Mouse (Mus musculus) stomach, embryonic 14.5 days (tissue): ENCODE results near the gene Hipk3. TPM values are rescaled to one million over a fixed set of nuclear protein-coding genes. Genes with fewer than 3 reads are reported as not detected.

Experiments used
- ATAC-seq: fragments of 200-750 bp; cut with Nextera tagmentation; 2 replicates; pipeline ENCODE4 v1.8.0; 2017; ENCODE audit warnings: low read depth, moderate TSS enrichment; ENCODE audit not compliant: insufficient number of reproducible peaks, insufficient read depth, low FRiP score
- H3K27ac ChIP-seq: fragments of 300-500 bp; sonication (generic); 2 replicates; pipeline ENCODE4 v1.5.1; 2014; ENCODE audit warnings: mild to moderate bottlenecking, low read length, moderate library complexity, mixed read lengths
- H3K27me3 ChIP-seq: fragments of 300-500 bp; sonication (generic); 2 replicates; pipeline ENCODE4 v1.6.1; 2014; ENCODE audit warnings: low read length, control low read depth, mixed read lengths; ENCODE audit not compliant: control insufficient read depth, insufficient read depth
- H3K36me3 ChIP-seq: fragments of 300-500 bp; sonication (generic); 2 replicates; pipeline ENCODE4 v1.6.1; 2014; ENCODE audit warnings: mild to moderate bottlenecking, control low read depth, low read length, moderate library complexity, mixed read lengths; ENCODE audit not compliant: control insufficient read depth, insufficient read depth
- H3K4me1 ChIP-seq: fragments of 300-500 bp; sonication (generic); 2 replicates; pipeline ENCODE4 v1.6.1; 2014; ENCODE audit warnings: low read length, control low read depth, mixed read lengths; ENCODE audit not compliant: control insufficient read depth, insufficient read depth
- H3K4me2 ChIP-seq: fragments of 300-500 bp; sonication (generic); replicated peaks from 2 replicates; pipeline ENCODE4 v1.6.1; 2014; ENCODE audit warnings: low read depth, low read length, control low read depth
- H3K4me3 ChIP-seq: fragments of 300-500 bp; sonication (generic); 2 replicates; pipeline ENCODE4 v1.5.1; 2014; ENCODE audit warnings: low read depth, low read length, control low read depth
- H3K9ac ChIP-seq: fragments of 300-500 bp; sonication (generic); replicated peaks from 2 replicates; pipeline ENCODE4 v1.6.1; 2014; ENCODE audit warnings: low read depth, mild to moderate bottlenecking, control low read depth, low read length, moderate library complexity, mixed read lengths
- H3K9me3 ChIP-seq: fragments of 300-500 bp; sonication (generic); 2 replicates; pipeline ENCODE4 v1.6.1; 2016; ENCODE audit warnings: low read depth, low read length, control low read depth; ENCODE audit not compliant: control insufficient read depth
- WGBS: fragments of 180-500 bp; shearing (Covaris S2); extraction: QIAGEN DNeasy Blood & Tissue Kit; methylation state at CpG from one replicate; pipeline ENCODE4 v1.1.7; 2014; 5-methylcytosine and 5-hydroxymethylcytosine counted together
- polyA plus RNA-seq: library from polyadenylated mRNA; unstranded; fragments of >200 nt; fragmentation: Nextera tagmentation; extraction: Ambion mirVana; gene quantifications from 2 replicates; pipeline ENCODE4 v1.2.1, GENCODE M21; 2014

The Hipk3 gene
- polyA plus RNA-seq, 1 experiment from 2014 or later = 23.9 TPM

DNA sequence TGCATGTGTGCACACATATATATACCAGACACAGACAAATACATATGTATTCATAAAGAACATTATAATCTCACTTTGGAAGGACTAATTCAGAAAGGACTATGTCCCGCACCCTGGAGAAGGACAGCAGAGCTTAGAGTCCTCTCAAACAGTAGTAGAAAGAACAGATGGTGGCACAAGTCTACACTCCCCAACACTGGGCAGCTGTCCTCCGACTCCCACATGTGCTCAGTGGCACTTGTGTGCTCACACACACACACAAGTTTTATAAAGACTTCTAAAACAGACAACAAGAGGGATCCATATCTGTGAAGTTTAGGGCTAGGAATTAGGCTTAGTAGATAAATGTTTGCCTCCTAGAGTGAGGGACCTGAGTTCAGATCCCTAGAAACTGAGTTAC lies 6.8 kb upstream of the Hipk3 start:
- Histone ChIP-seq H3K9me3 (no peaks in the 10 kb centered on the region), H3K27ac (no peak overlapping the region), H3K4me2 (no peak overlapping the region), H3K36me3 (no peaks in the 10 kb centered on the region), H3K4me1 (peaks cover 16% of the 10 kb centered on the region), H3K4me3 (no peak overlapping the region), H3K27me3 (no peaks in the 10 kb centered on the region), H3K9ac (no peak overlapping the region)
- no peak for ATAC-seq
- WGBS = 92% methylated on average over 2 of the region's 2 CpGs

DNA sequence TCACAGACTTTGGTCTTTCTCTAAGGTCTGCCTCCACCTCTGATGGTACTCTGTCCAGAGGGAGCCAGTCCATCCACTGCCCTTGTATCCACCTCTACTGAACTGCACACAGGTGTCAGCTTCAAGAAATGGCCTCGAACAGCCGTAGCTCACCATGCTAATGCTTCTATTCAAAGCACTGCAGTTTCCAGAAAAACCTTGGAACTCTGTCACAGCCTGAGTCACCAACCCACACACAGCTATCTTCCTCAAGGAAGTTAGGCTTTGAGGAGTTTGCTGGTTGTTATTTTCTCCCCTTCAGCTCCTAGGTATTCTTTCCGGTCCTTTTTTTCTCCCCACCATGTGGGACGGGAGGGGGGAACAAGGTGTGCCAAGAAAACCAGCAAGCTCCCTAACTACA lies 3.5 kb upstream of the Hipk3 start:
- Histone ChIP-seq H3K9ac (no peak overlapping the region), H3K4me1 (peaks cover 21% of the 10 kb centered on the region), H3K4me3 (no peak overlapping the region), H3K4me2 (peak overlapping the region; percentile 22), H3K9me3 (no peaks in the 10 kb centered on the region), H3K36me3 (no peaks in the 10 kb centered on the region), H3K27me3 (no peaks in the 10 kb centered on the region), H3K27ac (peak overlapping the region; percentile 80)
- no peak for ATAC-seq
- 27% methylated on average over 4 of the region's 4 CpGs for WGBS

DNA sequence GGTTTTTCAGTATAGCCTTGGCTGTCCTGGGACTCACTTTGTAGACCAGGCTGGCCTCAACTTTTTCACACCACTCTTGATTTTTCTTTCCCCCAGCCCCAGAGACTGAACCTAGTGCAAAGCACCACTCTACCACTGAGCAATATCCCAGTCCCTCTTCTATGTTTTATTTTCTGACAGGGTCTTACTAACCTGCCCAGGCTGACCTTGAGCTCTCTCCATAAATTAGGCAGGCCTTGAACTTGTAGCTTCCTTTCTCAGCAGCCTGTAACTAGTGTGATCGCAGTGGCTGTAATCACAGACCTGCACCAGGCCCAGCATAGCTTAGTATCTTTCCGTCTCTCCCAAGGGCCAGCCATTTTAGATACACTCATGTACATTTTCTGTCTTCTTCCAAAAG lies 3.0 kb upstream of the Hipk3 start:
- no peaks in the 10 kb centered on the region for H3K36me3 ChIP-seq
- H3K9me3 ChIP-seq = no peaks in the 10 kb centered on the region
- H3K4me2 ChIP-seq = no peak overlapping the region
- no peaks in the 10 kb centered on the region for H3K27me3 ChIP-seq
- H3K27ac ChIP-seq = peak overlapping the region; percentile 80; the same call in 1 of the 2 replicates
- no peak overlapping the region for H3K4me3 ChIP-seq
- H3K4me1 ChIP-seq = peaks cover 21% of the 10 kb centered on the region
- no peak for ATAC-seq
- no peak overlapping the region for H3K9ac ChIP-seq
- 72% methylated on average over 2 of the region's 2 CpGs for WGBS

DNA sequence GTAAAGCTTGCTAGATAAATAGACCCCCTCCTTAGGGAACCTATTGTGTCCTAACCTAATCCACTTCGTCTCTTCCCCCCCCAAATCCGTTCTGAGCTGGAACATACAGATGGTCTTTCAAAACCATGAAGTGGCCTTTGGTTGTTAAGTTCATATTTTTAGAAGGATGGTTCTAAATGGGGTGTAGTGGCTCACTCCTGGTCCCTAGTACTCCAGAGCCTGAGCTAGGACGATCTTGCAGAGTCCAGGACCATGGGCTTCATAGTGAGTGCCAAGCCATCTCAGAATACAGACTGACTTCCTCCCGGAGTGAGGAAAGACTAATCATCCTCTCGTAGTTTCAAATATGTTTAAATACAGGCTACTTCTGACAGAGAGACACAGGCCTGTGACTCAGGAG lies 2.0 kb upstream of the Hipk3 start:
- Histone ChIP-seq H3K36me3 (no peaks in the 10 kb centered on the region), H3K9ac (no peak overlapping the region), H3K27me3 (no peaks in the 10 kb centered on the region), H3K4me3 (no peak overlapping the region), H3K4me2 (no peak overlapping the region), H3K27ac (no peak overlapping the region), H3K4me1 (peaks cover 25% of the 10 kb centered on the region), H3K9me3 (no peaks in the 10 kb centered on the region)
- whole genome bisulfite sequencing = 52% methylated on average over 5 of the region's 5 CpGs
- ATAC-seq = no peak

DNA sequence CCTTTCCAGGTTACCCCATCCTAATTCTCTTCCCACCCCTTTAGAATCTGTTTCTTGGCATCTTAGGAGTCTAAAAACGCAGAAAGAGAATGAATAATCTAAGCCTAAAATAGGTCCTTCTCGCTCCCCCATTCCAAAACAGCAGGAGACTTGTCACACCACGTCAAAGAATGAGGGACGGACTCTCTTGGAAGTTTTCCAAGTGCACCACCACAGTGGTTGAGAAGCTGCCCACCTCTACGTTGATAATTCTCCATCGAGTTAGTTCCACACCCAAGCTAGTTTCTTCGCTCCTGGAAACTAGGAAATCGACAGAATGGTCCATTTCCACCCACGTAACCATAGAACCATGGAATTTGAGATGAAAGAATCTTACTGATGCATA lies 547 bp upstream of the Hipk3 start:
- Histone ChIP-seq H3K4me3 (peak overlapping the region; percentile 79), H3K27me3 (no peaks in the 10 kb centered on the region), H3K36me3 (no peaks in the 10 kb centered on the region), H3K27ac (peak overlapping the region; percentile 99), H3K4me2 (peak overlapping the region; percentile 83), H3K9ac (peak overlapping the region; percentile 93; the same call in 1 of the 2 replicates), H3K9me3 (no peaks in the 10 kb centered on the region), H3K4me1 (peaks cover 30% of the 10 kb centered on the region)
- WGBS = 12% methylated on average over 9 of the region's 9 CpGs
- ATAC-seq = no peak

DNA sequence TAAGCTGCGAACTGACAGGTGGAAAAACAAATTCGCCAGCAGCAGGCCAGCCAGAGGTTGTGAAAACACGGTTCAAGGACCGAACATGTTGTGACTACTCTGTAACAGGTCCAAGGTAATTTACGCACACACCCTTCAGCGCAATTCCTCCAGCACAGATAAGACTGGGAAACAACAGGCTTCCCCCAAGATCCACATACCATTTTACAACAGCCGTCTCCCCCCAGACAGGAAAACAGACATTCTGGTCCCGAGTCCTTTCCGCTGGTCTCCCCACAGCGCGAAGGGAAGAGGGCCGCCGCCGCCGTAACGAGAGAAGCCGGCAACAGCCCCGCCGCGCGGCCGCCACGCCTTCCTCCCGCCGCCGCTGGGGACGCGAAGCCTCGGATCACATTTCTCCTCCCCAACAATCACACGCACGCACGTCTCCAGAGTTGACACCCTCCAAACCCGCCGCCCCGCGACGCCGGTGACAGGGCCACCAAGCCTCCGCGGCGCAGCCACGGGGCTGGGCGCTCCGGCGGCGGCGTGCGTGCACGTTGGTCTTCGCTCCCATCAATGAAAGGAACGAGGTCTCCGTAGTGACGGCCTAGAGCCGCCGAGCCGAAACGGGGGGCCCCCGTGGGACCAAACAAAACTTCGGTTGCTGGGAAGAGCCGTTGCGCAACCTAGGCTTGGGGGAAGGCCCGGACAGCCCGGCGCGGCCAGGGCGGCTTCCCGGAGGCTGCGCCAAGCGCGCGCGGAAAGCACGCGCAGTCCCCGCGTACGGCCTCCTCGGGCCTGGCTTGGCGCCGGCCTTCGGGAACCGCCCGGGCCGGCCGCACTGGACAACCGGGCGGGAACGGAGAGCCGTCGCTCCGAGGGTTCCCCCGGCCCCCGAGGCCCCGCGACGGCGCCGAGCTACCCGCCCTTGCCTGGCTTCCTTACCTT lies 960 bp downstream of the Hipk3 start:
- peak overlapping the region; percentile 83 for H3K4me2 ChIP-seq
- H3K36me3 ChIP-seq = no peaks in the 10 kb centered on the region
- peak overlapping the region; percentile 79 for H3K4me3 ChIP-seq
- H3K9ac ChIP-seq = peak overlapping the region; percentile 93
- peak; percentile 61 for ATAC-seq
- under 1% methylated on average over 80 of the region's 99 CpGs for WGBS
- H3K27ac ChIP-seq = peak overlapping the region; percentile 99
- H3K9me3 ChIP-seq = no peaks in the 10 kb centered on the region
- H3K27me3 ChIP-seq = no peaks in the 10 kb centered on the region
- peaks cover 27% of the 10 kb centered on the region for H3K4me1 ChIP-seq

DNA sequence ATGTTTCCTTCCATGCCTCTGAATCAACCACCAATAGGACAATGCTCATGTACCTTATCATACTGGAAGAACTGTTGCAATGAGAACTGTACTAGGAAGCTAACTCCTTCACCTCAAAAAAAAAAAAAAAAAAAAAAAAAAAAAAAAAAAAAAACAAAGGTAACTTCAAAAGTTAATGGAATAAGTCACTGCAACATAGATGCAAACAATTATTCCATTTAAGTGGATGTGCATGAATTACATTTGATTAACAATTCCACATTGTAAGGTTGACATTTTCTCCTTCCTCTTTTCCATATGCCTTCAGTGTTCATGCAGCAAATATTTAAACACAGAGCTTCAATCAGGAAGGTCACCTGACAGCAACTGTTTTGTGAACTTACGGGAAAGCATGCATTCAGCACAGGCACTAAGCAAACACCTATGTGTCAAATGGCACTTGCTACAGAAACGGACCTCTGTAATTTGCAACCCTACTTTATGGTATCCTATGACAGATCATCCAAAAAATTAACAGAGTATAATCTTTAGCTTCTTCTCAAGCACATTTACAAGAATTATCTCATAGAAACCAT lies 2.9 kb downstream of the Hipk3 start:
- Histone ChIP-seq H3K4me1 (peaks cover 13% of the 10 kb centered on the region), H3K9me3 (no peaks in the 10 kb centered on the region), H3K36me3 (no peaks in the 10 kb centered on the region), H3K27ac (no peak overlapping the region), H3K27me3 (no peaks in the 10 kb centered on the region), H3K9ac (no peak overlapping the region), H3K4me2 (peak overlapping the region; percentile 25), H3K4me3 (no peak overlapping the region)
- WGBS = 36% methylated on average over 2 of the region's 2 CpGs
- ATAC-seq = no peak

DNA sequence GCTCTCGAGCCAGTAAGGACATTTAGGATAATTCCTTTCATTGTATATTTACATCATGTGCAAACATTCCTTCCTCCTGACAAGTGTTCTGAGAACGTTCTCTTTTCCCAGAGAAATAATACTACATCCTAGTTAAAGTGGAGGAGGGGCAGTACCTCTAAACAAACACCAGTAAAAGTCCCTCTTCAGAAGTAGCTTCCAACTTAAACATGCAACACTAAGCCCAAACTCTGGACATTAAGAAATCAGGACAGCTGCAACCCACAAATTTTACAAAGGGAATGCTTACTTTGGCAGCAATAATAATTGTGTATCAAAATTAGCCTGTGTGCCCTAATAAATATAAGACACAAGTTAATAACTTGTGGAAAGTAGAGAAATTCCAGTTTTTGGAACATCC lies 3.5 kb downstream of the Hipk3 start:
- Histone ChIP-seq H3K27ac (no peak overlapping the region), H3K4me1 (peaks cover 13% of the 10 kb centered on the region), H3K9me3 (no peaks in the 10 kb centered on the region), H3K27me3 (no peaks in the 10 kb centered on the region), H3K9ac (no peak overlapping the region), H3K36me3 (no peaks in the 10 kb centered on the region), H3K4me3 (no peak overlapping the region), H3K4me2 (no peak overlapping the region)
- 17% methylated on average over 2 of the region's 2 CpGs for WGBS
- ATAC-seq = no peak
